Mouse (Mus musculus): ENCODE measurements around the gene AW209491.

Gene AW209491

GRCm38 (mm10) chr13:14629726-14630641 is at the start of gene AW209491:
AW209491 (plus strand) TSS chr13:14630154.
- DNase-seq (ENCODE audit: low spot score in 2 of 2) = peak; percentile 90 to 93

GRCm38 (mm10) chr13:14580392-14580791 is 49.6 kb upstream of the AW209491 start:
- DNase-seq (ENCODE audit: low spot score in 2 of 2) = no peak

GRCm38 (mm10) chr13:14602744-14603143 is 27.2 kb upstream of the AW209491 start:
- no peak for DNase-seq (ENCODE audit: low spot score in 2 of 2)

- DNase-seq (ENCODE audit: low spot score in 2 of 2) = no peak
Measured at GRCm38 (mm10) chr13:14607616-14608015, 22.3 kb upstream of the AW209491 start.

DNA sequence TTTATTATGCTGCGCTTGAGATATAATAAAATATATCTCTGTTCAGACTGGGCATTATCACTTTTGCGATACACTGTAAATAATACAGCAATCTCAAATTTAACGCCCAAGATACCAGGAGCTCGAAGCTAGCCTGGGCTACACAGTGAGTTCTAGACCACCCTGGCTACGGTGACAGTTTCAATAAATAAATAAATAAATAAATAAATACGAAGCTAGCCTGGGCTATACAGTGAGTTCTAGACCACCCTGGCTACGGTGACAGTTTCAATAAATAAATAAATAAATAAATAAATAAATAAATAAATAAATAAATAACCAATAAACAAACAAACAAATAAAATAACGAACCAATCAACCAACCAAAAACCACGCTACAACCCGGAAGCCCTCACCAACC is 17.5 kb upstream of the AW209491 start:
- no peak for DNase-seq (ENCODE audit: low spot score in 2 of 2)

GRCm38 (mm10) chr13:14612926-14613529 is 16.9 kb upstream of the AW209491 start, which contains the start of the genes Mrpl32 and Psma2:
Mrpl32 (minus strand) TSS chr13:14613165.
Psma2 (plus strand) TSS chr13:14613240.
- DNase-seq (ENCODE audit: low spot score in 2 of 2) = peak; percentile 96

- peak in 1 of 2 experiments; percentile 6 for DNase-seq (ENCODE audit: low spot score in 2 of 2)
Measured at GRCm38 (mm10) chr13:14613553-14613952, 16.4 kb upstream of the AW209491 start.

GRCm38 (mm10) chr13:14618724-14619123 is 11.2 kb upstream of the AW209491 start:
- peak; percentile 52 to 74 for DNase-seq (ENCODE audit: low spot score in 2 of 2)

DNA sequence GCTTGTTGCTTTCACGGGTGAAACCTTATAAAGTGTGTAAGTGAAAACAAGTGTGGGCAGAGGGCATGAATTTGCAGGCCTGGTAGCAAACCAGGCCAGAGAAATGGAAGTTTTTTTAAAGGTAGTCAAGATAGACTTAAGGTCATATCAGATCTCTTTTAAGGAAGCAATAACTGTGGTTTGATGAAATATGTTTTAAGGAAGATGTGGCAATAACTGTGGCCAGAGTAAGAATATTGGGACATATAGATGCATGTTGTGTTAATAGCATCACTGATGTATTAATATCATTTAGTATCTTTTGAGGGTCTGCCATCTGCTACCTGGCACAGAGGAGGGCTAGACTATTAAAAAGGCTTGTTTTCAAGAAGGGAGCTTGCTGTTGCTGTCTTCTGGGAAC is 10.0 kb downstream of the AW209491 start:
- no peak for DNase-seq (ENCODE audit: low spot score in 2 of 2)

DNA sequence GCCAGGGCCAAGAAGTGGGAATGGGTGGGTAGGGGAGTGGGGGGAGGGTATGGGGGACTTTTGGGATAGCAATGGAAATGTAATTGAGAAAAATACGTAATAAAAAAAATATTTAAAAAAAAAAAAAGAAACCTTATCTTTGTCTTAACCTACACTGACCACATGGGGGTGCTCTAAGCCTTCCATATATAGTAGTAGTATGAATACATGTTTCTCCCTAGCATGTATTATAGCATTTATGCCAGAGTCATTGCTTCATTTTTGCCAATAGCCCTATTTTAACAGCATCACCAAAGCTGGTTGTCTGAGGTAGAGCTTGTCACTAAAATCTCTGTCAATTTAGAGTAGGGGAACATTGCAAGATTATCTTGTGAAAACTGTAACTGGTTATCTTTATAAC is 19.3 kb downstream of the AW209491 start:
- no peak for DNase-seq (ENCODE audit: low spot score in 2 of 2)

GRCm38 (mm10) chr13:14667107-14667506 is 37.2 kb downstream of the AW209491 start:
- DNase-seq (ENCODE audit: low spot score in 2 of 2) = no peak

- no peak for DNase-seq (ENCODE audit: low spot score in 2 of 2)
Measured at GRCm38 (mm10) chr13:14670342-14670741, 40.4 kb downstream of the AW209491 start.
